Mouse (Mus musculus): ENCODE data around the gene Gm20388. TPM values are rescaled to one million over a fixed set of nuclear protein-coding genes. Genes with fewer than 3 reads are reported as not detected.
A peak's percentile ranks its signal among the peaks of the same experiment; 100 is the strongest.

The Gm20388 gene
- polyA plus RNA-seq, 1 experiment from 2014 or later = not detected

- Histone ChIP-seq H3K27ac (no peak overlapping the region), H3K4me1 (peaks cover 10% of the 10 kb centered on the region; the same call in 1 of the 2 replicates)
- 75% methylated on average over 17 of the region's 17 CpGs for WGBS (ENCODE audit: insufficient replicate concordance)
Observed at GRCm38 (mm10) chr8:121290547-121290946, 1379.9 kb downstream of the Gm20388 start.

GRCm38 (mm10) chr8:121293418-121293817, 1382.8 kb downstream of the Gm20388 start:
- Histone ChIP-seq H3K27me3 (replicated peaks) (peaks cover 25% of the 10 kb centered on the region; the same call in 1 of the 2 replicates), H3K4me1 (peaks cover 10% of the 10 kb centered on the region; the same call in 1 of the 2 replicates), H3K36me3 (no peaks in the 10 kb centered on the region), H3K27ac (no peak overlapping the region), H3K9me3 (replicated peaks) (no peaks in the 10 kb centered on the region), H3K9ac (no peak overlapping the region), H3K4me3 (no peak overlapping the region), H3K4me2 (no peak overlapping the region)
- ATAC-seq = no peak
- 74% methylated on average over 10 of the region's 10 CpGs for WGBS (ENCODE audit: insufficient replicate concordance)

More at GRCm38 (mm10) chr8:121290547-121290946, 1379.9 kb downstream of the Gm20388 start:
- Histone ChIP-seq H3K4me3 (no peak overlapping the region), H3K9ac (no peak overlapping the region), H3K36me3 (no peaks in the 10 kb centered on the region), H3K4me2 (no peak overlapping the region), H3K27me3 (replicated peaks) (peaks cover 25% of the 10 kb centered on the region; the same call in 1 of the 2 replicates), H3K9me3 (replicated peaks) (no peaks in the 10 kb centered on the region)
- ATAC-seq = no peak

GRCm38 (mm10) chr8:121294234-121295108, 1383.8 kb downstream of the Gm20388 start:
- 50% methylated on average over 29 of the region's 29 CpGs for WGBS (ENCODE audit: insufficient replicate concordance)
- no peak for ATAC-seq
- Histone ChIP-seq H3K36me3 (no peaks in the 10 kb centered on the region), H3K4me1 (peaks cover 10% of the 10 kb centered on the region; the same call in 1 of the 2 replicates), H3K27ac (no peak overlapping the region), H3K9ac (no peak overlapping the region), H3K4me2 (no peak overlapping the region), H3K9me3 (replicated peaks) (no peaks in the 10 kb centered on the region), H3K27me3 (replicated peaks) (peaks cover 29% of the 10 kb centered on the region), H3K4me3 (no peak overlapping the region)

DNA sequence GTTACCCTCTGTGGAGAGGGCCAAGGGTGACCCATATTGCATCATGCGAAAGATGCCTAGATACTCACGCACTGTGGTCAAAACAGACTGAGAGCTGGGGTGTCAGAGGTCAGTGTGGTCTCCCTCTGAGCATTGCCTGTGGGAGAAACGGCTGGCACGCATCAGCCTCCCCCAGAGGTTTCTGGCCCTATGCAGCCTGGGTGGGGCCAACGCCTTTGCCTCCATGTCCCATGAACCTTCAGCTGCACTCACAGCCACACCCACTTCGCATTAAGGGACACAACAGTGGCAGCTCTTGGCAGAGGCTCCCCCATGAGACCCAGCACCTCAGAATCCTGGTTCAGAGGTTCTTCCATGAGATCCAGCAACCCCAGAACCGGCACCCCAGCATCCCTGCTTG, 1385.4 kb downstream of the Gm20388 start:
- Histone ChIP-seq H3K36me3 (no peaks in the 10 kb centered on the region), H3K4me3 (no peak overlapping the region), H3K9ac (no peak overlapping the region), H3K4me2 (no peak overlapping the region), H3K9me3 (replicated peaks) (no peaks in the 10 kb centered on the region), H3K27ac (no peak overlapping the region), H3K27me3 (replicated peaks) (peaks cover 44% of the 10 kb centered on the region), H3K4me1 (peaks cover 18% of the 10 kb centered on the region; the same call in 1 of the 2 replicates)
- no peak for ATAC-seq
- WGBS (ENCODE audit: insufficient replicate concordance) = 65% methylated on average over 7 of the region's 7 CpGs

- Histone ChIP-seq H3K4me1 (peaks cover 22% of the 10 kb centered on the region), H3K4me2 (no peak overlapping the region), H3K27ac (no peak overlapping the region), H3K4me3 (no peak overlapping the region), H3K9me3 (replicated peaks) (no peaks in the 10 kb centered on the region), H3K36me3 (no peaks in the 10 kb centered on the region), H3K9ac (no peak overlapping the region), H3K27me3 (replicated peaks) (peaks cover 49% of the 10 kb centered on the region)
- WGBS (ENCODE audit: insufficient replicate concordance) = 51% methylated on average over 5 of the region's 5 CpGs
- ATAC-seq = no peak
Observed at GRCm38 (mm10) chr8:121296597-121296996, 1386.0 kb downstream of the Gm20388 start.

- no peak for ATAC-seq
- Histone ChIP-seq H3K27me3 (replicated peaks) (peaks cover 53% of the 10 kb centered on the region), H3K27ac (no peak overlapping the region), H3K9ac (no peak overlapping the region), H3K36me3 (no peaks in the 10 kb centered on the region), H3K4me2 (no peak overlapping the region), H3K9me3 (replicated peaks) (no peaks in the 10 kb centered on the region), H3K4me3 (no peak overlapping the region), H3K4me1 (peaks cover 25% of the 10 kb centered on the region)
- 64% methylated on average over 9 of the region's 9 CpGs for WGBS (ENCODE audit: insufficient replicate concordance)
Observed at GRCm38 (mm10) chr8:121297299-121297698, 1386.7 kb downstream of the Gm20388 start.

GRCm38 (mm10) chr8:121300066-121300465, 1389.4 kb downstream of the Gm20388 start:
- Histone ChIP-seq H3K9ac (no peak overlapping the region), H3K27ac (no peak overlapping the region), H3K27me3 (replicated peaks) (peaks cover 55% of the 10 kb centered on the region), H3K9me3 (replicated peaks) (no peaks in the 10 kb centered on the region), H3K4me1 (peaks cover 16% of the 10 kb centered on the region), H3K4me3 (no peak overlapping the region), H3K36me3 (no peaks in the 10 kb centered on the region), H3K4me2 (no peak overlapping the region)
- 40% methylated on average over 4 of the region's 4 CpGs for WGBS (ENCODE audit: insufficient replicate concordance)
- no peak for ATAC-seq

- peaks cover 16% of the 10 kb centered on the region for H3K4me1 ChIP-seq
- H3K36me3 ChIP-seq = no peaks in the 10 kb centered on the region
- no peaks in the 10 kb centered on the region for H3K9me3 ChIP-seq (replicated peaks)
- H3K9ac ChIP-seq = no peak overlapping the region
- peak overlapping the region; percentile 39 for H3K4me2 ChIP-seq
- peak overlapping the region; percentile 22; the same call in 1 of the 2 replicates for H3K27ac ChIP-seq
- no peak for ATAC-seq
- no peak overlapping the region for H3K4me3 ChIP-seq
- 29% methylated on average over 28 of the region's 28 CpGs for WGBS (ENCODE audit: insufficient replicate concordance)
- peaks cover 53% of the 10 kb centered on the region for H3K27me3 ChIP-seq (replicated peaks)
Observed at GRCm38 (mm10) chr8:121300501-121301411, 1390.1 kb downstream of the Gm20388 start.

- Histone ChIP-seq H3K4me3 (peak overlapping the region; percentile 2; the same call in 1 of the 2 replicates), H3K36me3 (no peaks in the 10 kb centered on the region), H3K4me2 (peak overlapping the region; percentile 39), H3K27me3 (replicated peaks) (peaks cover 57% of the 10 kb centered on the region), H3K27ac (peak overlapping the region; percentile 22; the same call in 1 of the 2 replicates), H3K4me1 (peaks cover 20% of the 10 kb centered on the region), H3K9ac (no peak overlapping the region), H3K9me3 (replicated peaks) (no peaks in the 10 kb centered on the region)
- WGBS (ENCODE audit: insufficient replicate concordance) = 9% methylated on average over 15 of the region's 15 CpGs
- no peak for ATAC-seq
Observed at GRCm38 (mm10) chr8:121301431-121301830, 1390.8 kb downstream of the Gm20388 start.

- WGBS (ENCODE audit: insufficient replicate concordance) = 32% methylated on average over 10 of the region's 10 CpGs
- Histone ChIP-seq H3K4me3 (no peak overlapping the region), H3K27me3 (replicated peaks) (peaks cover 64% of the 10 kb centered on the region), H3K36me3 (no peaks in the 10 kb centered on the region), H3K4me2 (peak overlapping the region; percentile 39; the same call in 1 of the 2 replicates), H3K4me1 (peaks cover 23% of the 10 kb centered on the region), H3K9me3 (replicated peaks) (no peaks in the 10 kb centered on the region), H3K9ac (no peak overlapping the region), H3K27ac (peak overlapping the region; percentile 22; the same call in 1 of the 2 replicates)
- no peak for ATAC-seq
Observed at GRCm38 (mm10) chr8:121301978-121302649, 1391.5 kb downstream of the Gm20388 start.

DNA sequence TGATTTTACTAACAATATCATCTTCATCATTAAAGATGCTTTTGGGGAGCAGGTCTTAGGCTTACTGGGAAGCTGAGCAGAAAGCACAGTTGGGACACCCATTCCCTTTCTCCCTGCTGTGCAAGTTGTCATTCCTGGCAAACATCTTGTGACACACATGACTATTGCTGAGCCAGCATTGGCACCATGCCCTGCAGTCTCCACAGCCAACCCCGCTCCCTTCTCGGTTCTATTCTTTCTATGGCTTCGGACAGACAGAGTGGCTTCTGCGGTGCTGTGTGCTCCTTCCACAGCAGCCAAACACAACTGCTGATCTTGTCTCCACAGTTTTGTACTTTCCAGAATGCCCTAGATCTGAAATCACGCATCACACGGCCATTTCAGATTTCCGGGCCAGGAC, 1397.1 kb downstream of the Gm20388 start:
- Histone ChIP-seq H3K4me3 (no peak overlapping the region), H3K4me1 (peaks cover 8% of the 10 kb centered on the region; the same call in 1 of the 2 replicates), H3K9ac (no peak overlapping the region), H3K27ac (no peak overlapping the region), H3K27me3 (replicated peaks) (peaks cover 82% of the 10 kb centered on the region), H3K36me3 (no peaks in the 10 kb centered on the region), H3K9me3 (replicated peaks) (no peaks in the 10 kb centered on the region), H3K4me2 (no peak overlapping the region)
- no peak for ATAC-seq
- WGBS (ENCODE audit: insufficient replicate concordance) = 77% methylated on average over 7 of the region's 7 CpGs

Measured in liver, embryonic 12.5 days (tissue).